Mouse (Mus musculus) embryo, embryonic 11 days (tissue): Measurements from ENCODE around the gene Clec1b.
A peak's percentile ranks its signal among the peaks of the same experiment; 100 is the strongest.

ENCODE experiments used
- DNase-seq: peaks from one replicate; pipeline ENCODE4 v3.0.0-alpha.2; 2015

The Clec1b gene

GRCm38 (mm10) chr6:129414177-129414576 is 17.1 kb downstream of the Clec1b start:
- DNase-seq = no peak

GRCm38 (mm10) chr6:129422311-129422710 is 25.2 kb downstream of the Clec1b start:
- no peak for DNase-seq

GRCm38 (mm10) chr6:129423040-129423733 is 26.1 kb downstream of the Clec1b start:
- no peak for DNase-seq

DNA sequence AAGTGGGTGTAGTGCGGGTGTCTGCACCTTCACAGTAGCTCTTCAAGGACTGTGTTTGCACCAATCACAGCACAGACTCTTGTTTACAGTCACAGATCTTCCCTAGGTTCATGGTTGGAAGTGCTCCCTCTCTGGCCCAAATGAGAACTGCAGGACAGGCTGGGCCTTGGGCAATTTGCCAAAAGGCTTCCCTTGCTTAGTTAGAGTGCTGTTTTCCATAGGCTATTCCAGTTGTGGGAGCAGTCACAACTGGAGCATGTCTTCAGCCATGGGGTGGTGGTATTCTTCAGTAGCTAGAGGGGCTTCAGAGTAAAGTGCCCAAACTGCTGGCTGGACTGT is 26.6 kb downstream of the Clec1b start:
- DNase-seq = peak; percentile 55

DNA sequence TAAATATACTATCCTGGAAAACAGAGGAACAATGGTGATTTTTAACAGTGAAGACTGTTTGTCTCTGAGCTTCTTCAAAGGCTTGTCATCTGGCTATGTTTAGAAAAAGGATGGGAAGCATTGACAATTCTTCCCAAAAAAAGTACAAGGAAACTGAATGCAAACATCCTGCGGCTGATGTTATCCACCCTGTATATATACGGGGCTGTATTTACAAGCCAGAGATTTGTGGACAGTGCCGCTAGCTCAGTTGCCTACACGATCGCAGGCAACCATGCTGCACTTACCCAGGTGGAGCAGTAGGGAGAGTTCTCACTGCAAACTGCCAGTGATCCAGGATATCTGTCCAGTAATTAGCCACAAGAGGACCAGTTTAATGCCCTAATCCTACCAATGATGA is 28.1 kb downstream of the Clec1b start:
- DNase-seq = no peak

- DNase-seq = peak; percentile 16
Measured at GRCm38 (mm10) chr6:129425812-129426211, 28.7 kb downstream of the Clec1b start.

DNA sequence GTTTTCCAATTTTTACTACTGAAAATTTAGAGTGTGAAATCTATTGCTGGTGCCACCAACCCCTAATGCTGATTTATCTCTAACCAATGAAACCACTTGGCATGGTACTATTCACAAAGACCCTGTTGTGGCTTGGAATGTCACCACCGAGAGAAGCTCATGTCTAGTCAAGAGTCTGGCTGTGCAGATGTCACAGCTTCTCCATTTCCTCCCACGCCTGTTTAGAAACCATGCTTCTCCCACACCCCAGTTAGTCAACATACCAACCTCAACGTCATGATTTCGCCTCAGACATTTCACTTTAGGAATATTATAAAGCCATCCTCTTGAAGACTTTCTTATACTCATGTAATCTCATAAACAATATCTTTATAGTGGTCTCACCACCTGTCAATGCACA is 30.2 kb downstream of the Clec1b start:
- DNase-seq = no peak

DNA sequence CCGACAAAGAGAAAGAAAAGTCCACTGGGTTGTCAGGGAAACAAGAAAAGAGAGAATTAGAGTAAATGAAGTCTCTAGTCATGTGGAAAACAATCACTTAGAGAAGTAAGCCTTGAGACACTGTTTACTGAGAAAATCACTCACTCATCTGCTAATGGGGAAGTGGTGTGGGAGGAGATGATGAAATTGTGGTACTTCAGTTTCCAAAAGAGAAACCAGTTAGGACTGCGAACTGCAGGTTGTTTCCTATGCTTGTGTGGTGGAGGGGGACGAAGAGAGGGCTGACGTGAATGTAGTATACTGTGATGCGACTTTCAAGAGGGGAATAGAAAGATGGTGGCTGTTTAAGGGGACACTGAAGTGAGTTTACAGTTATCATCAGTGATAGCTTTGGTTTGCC is 37.1 kb downstream of the Clec1b start:
- DNase-seq = no peak

DNA sequence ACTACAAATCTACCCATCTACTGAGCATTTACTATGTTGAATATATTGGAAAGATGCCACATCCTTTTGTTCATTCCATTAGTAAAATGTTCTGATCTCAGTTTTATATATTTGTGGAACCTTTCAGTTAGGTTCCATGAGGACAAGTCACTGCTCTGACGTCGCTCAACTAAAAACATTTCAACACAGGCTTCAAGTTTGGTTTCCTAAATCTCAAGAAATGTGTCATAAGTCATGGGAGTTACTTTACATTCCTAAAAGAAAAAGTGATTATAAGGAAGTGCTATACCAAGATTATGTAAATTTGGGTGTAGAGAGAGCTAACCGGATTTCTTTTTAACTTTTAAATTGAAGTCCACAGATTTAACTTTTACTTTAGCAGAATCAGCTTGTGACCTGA is 38.9 kb downstream of the Clec1b start:
- no peak for DNase-seq

- DNase-seq = no peak
Measured at GRCm38 (mm10) chr6:129438033-129438432, 40.9 kb downstream of the Clec1b start.

DNA sequence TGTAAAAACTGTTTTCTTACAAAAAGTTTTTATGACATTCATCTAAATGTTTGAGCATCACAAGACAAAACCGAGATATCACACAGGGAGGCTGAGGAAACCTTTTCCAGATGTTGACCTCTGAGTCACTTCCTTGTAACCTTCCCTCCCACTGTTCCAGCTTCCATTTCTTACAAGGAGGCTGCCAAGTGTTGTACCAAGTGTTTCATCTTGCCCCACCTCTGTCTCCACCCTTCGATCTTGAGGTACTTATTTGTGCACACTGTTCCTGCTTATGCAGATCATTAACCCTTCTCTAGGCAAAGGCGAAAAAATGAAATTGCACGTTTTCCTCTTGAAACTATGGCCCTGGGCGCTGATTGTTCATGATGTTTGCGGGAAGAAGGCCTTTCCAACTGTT is 52.6 kb downstream of the Clec1b start:
- DNase-seq = peak; percentile 16

DNA sequence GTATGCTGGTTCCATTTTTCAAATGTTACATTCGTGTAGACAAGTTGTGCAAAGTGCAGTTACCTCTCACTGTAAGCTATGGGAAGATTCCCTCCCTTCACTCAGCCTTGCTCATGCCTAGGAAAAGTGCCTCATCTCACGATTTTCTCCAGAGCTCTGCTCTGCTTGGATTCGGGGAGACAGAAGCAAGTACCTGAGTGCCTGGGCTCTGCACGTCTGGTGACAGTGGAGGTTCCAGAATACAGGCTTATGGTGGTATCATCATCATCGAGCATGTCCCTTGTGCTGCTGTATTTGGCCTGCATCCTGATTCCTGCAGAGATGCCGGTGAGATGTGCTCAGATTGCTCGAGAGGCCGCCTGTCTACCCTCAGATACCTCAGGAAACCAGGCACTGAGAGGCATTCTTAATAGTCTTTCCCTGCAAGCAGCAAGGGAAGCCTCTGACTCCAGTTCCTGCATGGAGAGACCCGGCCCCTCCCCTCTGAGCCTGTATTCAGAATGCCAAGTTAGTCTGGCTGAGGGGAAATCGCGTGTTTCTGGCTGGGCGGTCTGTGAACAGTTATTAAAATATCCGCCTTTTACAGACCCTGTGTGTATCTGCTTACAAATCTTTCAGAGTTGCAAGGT is 54.4 kb downstream of the Clec1b start, which contains the start of gene Clec1a:
Clec1a (minus strand) TSS at position 590 of the 629 bp plus-strand sequence.
- peak; percentile 16 for DNase-seq
